Mouse (Mus musculus): ENCODE measurements around the gene Zfp874b. TPM values are rescaled to one million over a fixed set of nuclear protein-coding genes. Genes with fewer than 3 reads are reported as not detected.

The Zfp874b gene
- total RNA-seq, 2 experiments from 2014 or later = 10.5 to 11.9 TPM

Other genes starting within 250 kb of the Zfp874b start
- gene Zfp458, start 205.8 kb downstream of the Zfp874b start, total RNA-seq (2021) = under 1 TPM; 0.69 to 0.92 TPM
- gene Zfp457, start 177.8 kb downstream of the Zfp874b start, total RNA-seq (2021) = 1 to 10 TPM; 3.7 to 3.8 TPM
- 1 to 10 TPM in 1 of 2 experiments, under 1 TPM in 1; 0.94 to 1.4 TPM for gene Zfp595, start 151.7 kb downstream of the Zfp874b start, total RNA-seq (2021)
- gene Gm28044, start 123.7 kb downstream of the Zfp874b start, total RNA-seq (2021) = not detected
- 1 to 10 TPM in 1 of 2 experiments, under 1 TPM in 1; 0.62 to 1.0 TPM for gene Zfp953, start 123.7 kb downstream of the Zfp874b start, total RNA-seq (2021)
- gene Gm28041, start 108.5 kb downstream of the Zfp874b start, total RNA-seq (2021) = not detected
- gene Zfp456, start 108.4 kb downstream of the Zfp874b start, total RNA-seq (2021) = under 1 TPM; 0.12 to 0.23 TPM
- 1 to 10 TPM; 1.2 to 1.3 TPM for gene Zfp429, start 84.4 kb downstream of the Zfp874b start, total RNA-seq (2021)
- under 1 TPM; 0.42 to 0.51 TPM for gene Zfp459, start 62.8 kb downstream of the Zfp874b start, total RNA-seq (2021)
- 1 to 10 TPM; 4.8 to 5.2 TPM for gene Zfp874a, start 32.6 kb downstream of the Zfp874b start, total RNA-seq (2021)
- 1 to 10 TPM; 2.5 to 3.8 TPM for gene Zfp58, start 16.3 kb upstream of the Zfp874b start, total RNA-seq (2021)
- gene Gm26965, start 41.9 kb upstream of the Zfp874b start, total RNA-seq (2021) = not detected
- gene Zfp87, start 41.9 kb upstream of the Zfp874b start, total RNA-seq (2021) = 1 to 10 TPM; 3.8 to 4.2 TPM
- gene Zfp748, start 69.6 kb upstream of the Zfp874b start, total RNA-seq (2021) = 1 to 10 TPM; 1.4 to 2.4 TPM
- gene Zfp729b, start 125.4 kb upstream of the Zfp874b start, total RNA-seq (2021) = 1 to 10 TPM; 2.2 to 2.8 TPM
- gene Gm49345, start 153.5 kb upstream of the Zfp874b start, total RNA-seq (2021) = under 1 TPM; 0.22 to 0.41 TPM
- 1 to 10 TPM; 2.3 to 3.2 TPM for gene Zfp729a, start 153.5 kb upstream of the Zfp874b start, total RNA-seq (2021)
- gene Zfp738, start 202.8 kb upstream of the Zfp874b start, total RNA-seq (2021) = 1 to 10 TPM; 2.0 to 4.0 TPM
- 1 to 10 TPM; 3.2 to 4.5 TPM for gene Zfp65, start 244.9 kb upstream of the Zfp874b start, total RNA-seq (2021)

Data from gastrocnemius, postnatal 36 days (tissue).